Mouse (Mus musculus) midbrain, postnatal 0 days (tissue): Measurements from ENCODE around the gene Yrdc. TPM values are rescaled to one million over a fixed set of nuclear protein-coding genes. Genes with fewer than 3 reads are reported as not detected.

Experiments
- ATAC-seq: fragments of 200-750 bp; cut with Nextera tagmentation; 2 replicates; pipeline ENCODE4 v1.8.0; 2017; ENCODE audit warnings: moderate number of reproducible peaks, mild to moderate bottlenecking, moderate TSS enrichment, moderate library complexity; ENCODE audit not compliant: low FRiP score
- DNase-seq: peaks from one replicate; pipeline ENCODE4 v3.0.0-alpha.2; 2015; ENCODE audit warnings: low spot score
- H3K27ac ChIP-seq: fragments of 300-500 bp; sonication (generic); 2 replicates; pipeline ENCODE4 v1.5.1; 2014; ENCODE audit warnings: low read depth, mild to moderate bottlenecking, low read length, mixed read lengths
- H3K27me3 ChIP-seq: fragments of 300-500 bp; sonication (generic); 2 replicates; pipeline ENCODE4 v1.6.1; 2014; ENCODE audit warnings: low read length, control low read depth, mixed read lengths; ENCODE audit not compliant: insufficient read depth
- H3K36me3 ChIP-seq: fragments of 300-500 bp; sonication (generic); 2 replicates; pipeline ENCODE4 v1.6.1; 2014; ENCODE audit warnings: low read length, control low read depth, mixed read lengths; ENCODE audit not compliant: insufficient read depth
- H3K4me1 ChIP-seq: fragments of 300-500 bp; sonication (generic); 2 replicates; pipeline ENCODE4 v1.6.1; 2014; ENCODE audit warnings: mild to moderate bottlenecking, control low read depth, antibody characterized with exemption, low read length, mixed read lengths; ENCODE audit not compliant: insufficient read depth
- H3K4me2 ChIP-seq: fragments of 300-500 bp; sonication (generic); 2 replicates; pipeline ENCODE4 v1.6.1; 2014; ENCODE audit warnings: low read depth, mild to moderate bottlenecking, low read length, mixed read lengths; ENCODE audit not compliant: poor library complexity, severe bottlenecking
- H3K4me3 ChIP-seq: fragments of 300-500 bp; sonication (generic); 2 replicates; pipeline ENCODE4 v1.5.1; 2014; ENCODE audit warnings: low read depth, mild to moderate bottlenecking, low read length, moderate library complexity
- H3K9ac ChIP-seq: fragments of 300-500 bp; sonication (generic); replicated peaks from 2 replicates; pipeline ENCODE4 v1.6.1; 2014; ENCODE audit warnings: mild to moderate bottlenecking, low read length, moderate library complexity, mixed read lengths; ENCODE audit not compliant: poor library complexity, severe bottlenecking
- H3K9me3 ChIP-seq: fragments of 300-500 bp; sonication (generic); 2 replicates; pipeline ENCODE4 v1.6.1; 2016; ENCODE audit warnings: low read length, control low read depth
- CTCF ChIP-seq: IDR thresholded peaks from 2 replicates; pipeline ENCODE4 v1.5.1; 2016; ENCODE audit warnings: antibody characterized with exemption, mild to moderate bottlenecking
- WGBS: fragments of 180-500 bp; shearing (Covaris S2); extraction: QIAGEN DNeasy Blood & Tissue Kit; methylation state at CpG from one replicate; pipeline ENCODE4 v1.1.7; 2014; 5-methylcytosine and 5-hydroxymethylcytosine counted together
- polyA plus RNA-seq: library from polyadenylated mRNA; unstranded; fragments of >200 nt; fragmentation: Nextera tagmentation; extraction: Ambion mirVana; gene quantifications from 2 replicates; pipeline ENCODE4 v1.2.1, GENCODE M21; 2015
- total RNA-seq: library from RNA; depleted of rRNA; stranded (reverse); fragments of >200 nt; gene quantifications from 2 replicates; pipeline ENCODE4 v1.2.3, GENCODE M21; 2014

The Yrdc gene
- total and polyA plus RNA-seq, 2 experiments from 2014 or later: 54.5 to 55.7 TPM

DNA sequence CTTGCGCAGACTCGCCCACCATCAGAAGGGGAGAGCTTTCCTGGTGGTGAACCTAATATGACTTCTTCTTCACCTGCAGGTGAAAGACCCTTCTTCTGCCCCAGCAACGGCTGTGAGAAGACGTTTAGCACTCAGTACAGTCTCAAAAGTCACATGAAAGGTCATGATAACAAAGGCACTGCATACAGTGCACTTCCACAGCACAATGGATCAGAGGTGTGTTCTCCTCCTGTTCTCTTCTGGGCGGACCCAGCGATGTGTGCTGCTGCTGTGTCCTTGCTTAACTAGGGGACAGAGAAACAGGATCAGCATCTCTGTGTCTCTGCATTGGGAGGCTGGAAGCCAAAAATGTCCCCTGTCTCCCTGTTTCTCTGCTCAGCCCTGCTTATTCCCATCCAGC, 25.5 kb upstream of the Yrdc start:
- Histone ChIP-seq H3K4me3 (no peak overlapping the region), H3K36me3 (peaks cover 42% of the 10 kb centered on the region), H3K9ac (no peak overlapping the region), H3K4me2 (no peak overlapping the region), H3K27ac (no peak overlapping the region), H3K4me1 (no peaks in the 10 kb centered on the region), H3K27me3 (no peaks in the 10 kb centered on the region), H3K9me3 (no peaks in the 10 kb centered on the region)
- 93% methylated on average over 6 of the region's 6 CpGs for WGBS
- ATAC-seq (no peak), DNase-seq (no peak)
- TF ChIP-seq CTCF: no peak

DNA sequence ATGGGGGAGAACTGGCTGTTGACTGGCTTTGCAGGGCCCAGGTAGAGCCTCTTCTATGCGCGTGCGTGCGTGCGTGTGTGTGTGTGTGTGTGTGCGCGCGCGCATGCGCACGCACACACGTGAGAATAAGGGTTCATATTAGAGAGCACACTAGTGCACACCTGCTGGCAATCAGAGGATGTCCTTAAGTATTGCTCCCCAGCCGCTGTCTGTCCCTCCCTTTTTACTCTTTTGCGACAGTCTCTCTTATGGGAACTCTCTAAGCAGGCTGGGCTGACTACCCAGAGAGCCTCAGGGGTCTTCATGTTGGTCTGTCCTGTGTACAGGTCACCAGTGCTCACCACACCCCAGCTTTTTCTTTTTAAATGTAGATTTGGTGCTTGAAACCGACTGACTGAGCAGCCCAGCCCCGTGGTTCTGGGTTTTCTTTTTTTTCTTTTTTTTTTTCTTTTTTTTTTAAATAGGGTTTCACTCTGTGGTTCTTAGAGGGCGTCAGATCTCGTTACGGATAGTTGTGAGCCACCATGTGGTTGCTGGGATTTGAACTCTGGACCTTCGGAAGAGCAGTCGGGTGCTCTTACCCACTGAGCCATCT, 25.0 kb upstream of the Yrdc start:
- H3K27me3 ChIP-seq: no peaks in the 10 kb centered on the region
- ATAC-seq (no peak), DNase-seq (no peak)
- no peak overlapping the region for H3K9ac ChIP-seq
- no peak overlapping the region for H3K4me2 ChIP-seq
- H3K9me3 ChIP-seq: no peaks in the 10 kb centered on the region
- TF ChIP-seq CTCF: no peak
- 96% methylated on average over 21 of the region's 21 CpGs for WGBS
- no peaks in the 10 kb centered on the region for H3K4me1 ChIP-seq
- H3K27ac ChIP-seq: no peak overlapping the region
- peaks cover 47% of the 10 kb centered on the region for H3K36me3 ChIP-seq
- H3K4me3 ChIP-seq: no peak overlapping the region

DNA sequence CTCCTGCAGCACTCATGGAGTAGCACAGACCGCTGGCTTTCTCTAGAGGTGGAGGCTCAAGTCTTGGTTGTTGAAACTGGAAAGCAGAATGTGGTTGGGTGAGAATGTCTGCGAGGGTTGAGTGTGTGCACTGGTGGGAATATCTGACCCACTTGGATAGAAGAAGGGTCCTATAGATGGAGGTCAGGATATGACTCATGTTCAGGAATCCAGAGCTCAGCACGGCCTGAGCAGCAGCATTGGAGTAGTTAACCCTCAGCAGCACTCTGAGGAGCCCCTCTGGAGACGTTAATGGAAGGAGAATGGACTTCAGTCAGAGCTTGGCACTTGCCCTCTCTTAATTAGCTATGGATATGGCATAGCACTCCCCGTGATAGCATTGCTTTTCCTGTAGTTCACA, 20.8 kb upstream of the Yrdc start:
- no peaks in the 10 kb centered on the region for H3K9me3 ChIP-seq
- peaks cover 46% of the 10 kb centered on the region for H3K36me3 ChIP-seq
- ATAC-seq: no peak
- H3K4me2 ChIP-seq: no peak overlapping the region
- no peaks in the 10 kb centered on the region for H3K27me3 ChIP-seq
- H3K4me1 ChIP-seq: no peaks in the 10 kb centered on the region
- H3K9ac ChIP-seq: no peak overlapping the region
- 79% methylated on average over 5 of the region's 5 CpGs for WGBS
- no peak overlapping the region for H3K27ac ChIP-seq
- no peak for DNase-seq
- TF ChIP-seq CTCF: no peak
- no peak overlapping the region for H3K4me3 ChIP-seq

DNA sequence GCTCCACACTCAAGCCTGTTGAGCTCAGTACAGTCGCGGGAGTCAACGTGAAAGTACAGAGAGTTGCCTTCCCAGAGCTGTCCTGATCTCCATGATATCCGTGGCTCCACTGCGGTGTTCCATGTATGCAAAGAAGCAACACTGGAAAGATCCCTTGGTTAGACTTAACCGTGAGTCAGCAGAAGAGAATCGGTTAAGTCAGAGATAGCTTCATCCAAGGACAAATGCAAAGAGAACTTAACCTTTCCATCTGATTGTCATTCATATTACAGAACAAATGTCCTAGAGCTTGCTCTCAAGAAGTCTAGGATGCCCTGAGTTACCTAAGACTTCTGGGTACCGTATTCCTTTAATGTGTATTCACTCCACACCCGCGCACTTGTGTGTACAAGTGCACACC, 17.7 kb upstream of the Yrdc start:
- Histone ChIP-seq H3K4me3 (no peak overlapping the region), H3K9me3 (no peaks in the 10 kb centered on the region), H3K36me3 (peaks cover 33% of the 10 kb centered on the region), H3K4me1 (no peaks in the 10 kb centered on the region), H3K4me2 (no peak overlapping the region), H3K27me3 (no peaks in the 10 kb centered on the region), H3K9ac (no peak overlapping the region), H3K27ac (no peak overlapping the region)
- 97% methylated on average over 10 of the region's 10 CpGs for WGBS
- no peak for TF ChIP-seq CTCF
- ATAC-seq (no peak), DNase-seq (no peak)

DNA sequence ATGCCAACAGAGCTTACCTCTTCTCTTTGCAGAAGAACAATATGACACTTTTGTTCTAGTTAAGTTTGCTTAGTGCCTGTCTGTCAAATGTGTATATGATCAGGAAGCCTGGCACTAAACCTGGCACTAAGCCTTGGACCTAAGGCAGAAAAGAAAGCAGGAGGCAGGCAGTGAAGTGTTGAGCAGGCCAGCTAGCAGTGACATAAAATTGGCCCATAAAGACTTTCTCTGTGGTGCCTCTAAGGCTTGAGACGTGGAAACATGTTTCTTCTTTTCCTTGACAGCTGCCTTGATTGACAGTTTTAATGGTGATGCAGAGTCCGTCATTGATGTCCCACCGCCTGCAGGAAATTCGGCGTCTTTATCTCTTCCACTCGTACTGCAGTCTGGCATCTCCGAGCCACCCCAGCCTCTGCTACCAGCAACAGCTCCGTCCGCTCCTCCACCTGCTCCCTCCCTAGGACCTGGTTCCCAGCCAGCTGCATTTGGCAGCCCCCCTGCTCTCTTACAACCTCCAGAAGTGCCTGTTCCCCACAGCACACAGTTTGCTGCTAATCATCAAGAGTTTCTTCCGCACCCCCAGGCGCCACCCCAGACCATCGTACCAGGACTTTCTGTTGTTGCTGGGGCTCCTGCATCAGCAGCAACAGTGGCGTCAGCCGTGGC, 12.3 kb upstream of the Yrdc start:
- no peak overlapping the region for H3K27ac ChIP-seq
- peaks cover 36% of the 10 kb centered on the region for H3K36me3 ChIP-seq
- peak; percentile 36 for DNase-seq
- H3K4me1 ChIP-seq: no peaks in the 10 kb centered on the region
- no peak overlapping the region for H3K4me3 ChIP-seq
- H3K9me3 ChIP-seq: no peaks in the 10 kb centered on the region
- no peak for TF ChIP-seq CTCF
- no peak overlapping the region for H3K4me2 ChIP-seq
- H3K27me3 ChIP-seq: no peaks in the 10 kb centered on the region
- no peak overlapping the region for H3K9ac ChIP-seq
- ATAC-seq: no peak
- 85% methylated on average over 14 of the region's 14 CpGs for WGBS

DNA sequence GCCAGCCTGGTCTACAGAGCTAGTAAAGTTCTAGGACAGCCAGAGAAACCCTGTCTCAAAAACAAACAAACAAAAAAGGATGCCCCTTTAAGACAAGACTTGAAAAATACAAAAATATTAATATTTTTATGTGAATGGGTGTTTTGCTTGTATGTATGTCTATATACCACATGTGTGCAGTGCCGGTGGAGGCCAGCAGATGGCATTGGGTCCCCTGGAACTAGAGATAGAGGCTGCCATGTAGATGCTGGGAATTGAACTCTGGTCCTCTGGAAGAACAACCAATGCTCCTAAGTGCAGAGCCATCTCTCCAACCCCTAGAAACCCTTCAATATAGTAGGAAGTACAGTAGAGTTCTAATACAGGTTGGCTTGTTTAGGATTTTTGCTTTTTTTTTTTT, 9.5 kb upstream of the Yrdc start:
- no peak for DNase-seq
- H3K4me3 ChIP-seq: no peak overlapping the region
- TF ChIP-seq CTCF: peak; percentile 43
- no peak overlapping the region for H3K9ac ChIP-seq
- H3K9me3 ChIP-seq: no peaks in the 10 kb centered on the region
- ATAC-seq: no peak
- H3K4me1 ChIP-seq: no peaks in the 10 kb centered on the region
- no peaks in the 10 kb centered on the region for H3K27me3 ChIP-seq
- 100% methylated on average over 1 of the region's 1 CpGs for WGBS
- no peak overlapping the region for H3K4me2 ChIP-seq
- H3K36me3 ChIP-seq: peaks cover 38% of the 10 kb centered on the region
- no peak overlapping the region for H3K27ac ChIP-seq
